Mouse (Mus musculus) heart, embryonic 11.5 days (tissue): ENCODE data around the gene Phtf1. TPM values are rescaled to one million over a fixed set of nuclear protein-coding genes. Genes with fewer than 3 reads are reported as not detected.

Source experiments
- ATAC-seq: fragments of 200-750 bp; cut with Nextera tagmentation; replicated peaks from 2 replicates; pipeline ENCODE4 v1.8.0; 2017; ENCODE audit warnings: moderate library complexity; ENCODE audit not compliant: insufficient number of reproducible peaks, low FRiP score, low TSS enrichment
- H3K27ac ChIP-seq: fragments of 300-500 bp; sonication (generic); 2 replicates; pipeline ENCODE4 v1.5.1; 2014; ENCODE audit warnings: mild to moderate bottlenecking, low read depth, low read length
- H3K27me3 ChIP-seq: fragments of 300-500 bp; sonication (generic); 2 replicates; pipeline ENCODE4 v1.6.1; 2014; ENCODE audit warnings: mild to moderate bottlenecking, low read length, mixed read lengths; ENCODE audit not compliant: control insufficient read depth, insufficient read depth
- H3K36me3 ChIP-seq: fragments of 300-500 bp; sonication (generic); 2 replicates; pipeline ENCODE4 v1.6.1; 2014; ENCODE audit warnings: mild to moderate bottlenecking, low read length, moderate library complexity, mixed read lengths; ENCODE audit not compliant: control insufficient read depth, insufficient read depth
- H3K4me1 ChIP-seq: fragments of 300-500 bp; sonication (generic); 2 replicates; pipeline ENCODE4 v1.6.1; 2014; ENCODE audit warnings: low read length; ENCODE audit not compliant: control insufficient read depth, insufficient read depth
- H3K4me2 ChIP-seq: fragments of 300-500 bp; sonication (generic); 2 replicates; pipeline ENCODE4 v1.6.1; 2014; ENCODE audit warnings: mild to moderate bottlenecking, moderate library complexity
- H3K4me3 ChIP-seq: fragments of 300-500 bp; sonication (generic); 2 replicates; pipeline ENCODE4 v1.5.1; 2014; ENCODE audit warnings: low read depth, low read length
- H3K9ac ChIP-seq: fragments of 300-500 bp; sonication (generic); 2 replicates; pipeline ENCODE4 v1.6.1; 2014; ENCODE audit warnings: mild to moderate bottlenecking, low read depth, low read length, moderate library complexity
- H3K9me3 ChIP-seq: fragments of 300-500 bp; sonication (generic); replicated peaks from 2 replicates; pipeline ENCODE4 v1.6.1; 2016; ENCODE audit warnings: low read length; ENCODE audit not compliant: control insufficient read depth
- WGBS: fragments of 180-500 bp; shearing (Covaris S2); extraction: QIAGEN DNeasy Blood & Tissue Kit; methylation state at CpG from one replicate; pipeline ENCODE4 v1.1.7; 2014; ENCODE audit not compliant: insufficient replicate concordance; 5-methylcytosine and 5-hydroxymethylcytosine counted together
- polyA plus RNA-seq: library from polyadenylated mRNA; unstranded; fragments of >200 nt; fragmentation: Nextera tagmentation; extraction: Ambion mirVana; gene quantifications from 2 replicates; pipeline ENCODE4 v1.2.1, GENCODE M21; 2014

Phtf1 gene
- polyA plus RNA-seq, 1 experiment from 2014 or later = 18.9 TPM

GRCm38 (mm10) chr3:104059001-104059622, 91.2 kb downstream of the Phtf1 start:
- Histone ChIP-seq H3K36me3 (0 out of 2 replicates have a peak, but pooled peaks cover 2% of the 10 kb centered on the region), H3K4me3 (no peak overlapping the region), H3K4me1 (0 out of 2 replicates have a peak, but pooled peaks cover 2% of the 10 kb centered on the region), H3K9me3 (no peaks in the 10 kb centered on the region), H3K4me2 (no peak overlapping the region), H3K9ac (no peak overlapping the region), H3K27ac (no peak overlapping the region), H3K27me3 (no peaks in the 10 kb centered on the region)
- ATAC-seq = no peak
- WGBS = 52% methylated on average over 6 of the region's 6 CpGs

GRCm38 (mm10) chr3:104069395-104069794, 101.5 kb downstream of the Phtf1 start:
- H3K4me3 ChIP-seq = no peak overlapping the region
- no peaks in the 10 kb centered on the region for H3K4me1 ChIP-seq
- no peaks in the 10 kb centered on the region for H3K9me3 ChIP-seq
- no peaks in the 10 kb centered on the region for H3K27me3 ChIP-seq
- no peak for ATAC-seq
- H3K36me3 ChIP-seq = 0 out of 2 replicates have a peak, but pooled peaks cover 2% of the 10 kb centered on the region
- H3K9ac ChIP-seq = no peak overlapping the region
- no peak overlapping the region for H3K4me2 ChIP-seq
- H3K27ac ChIP-seq = no peak overlapping the region

Other genes with a start within 250 kb of the Phtf1 start
- gene Olfml3, start 230.1 kb upstream of the Phtf1 start, polyA plus RNA-seq = 21.8 and 22.4 TPM in 2 replicates
- not detected in 2 replicates for gene Gm10964, start 228.7 kb upstream of the Phtf1 start, polyA plus RNA-seq
- gene Hipk1, start 176.5 kb upstream of the Phtf1 start, polyA plus RNA-seq = 12.2 and 12.7 TPM in 2 replicates
- gene Dclre1b, start 158.7 kb upstream of the Phtf1 start, polyA plus RNA-seq = 23.4 and 27.5 TPM in 2 replicates
- 17.5 and 20.4 TPM in 2 replicates for gene Ap4b1, start 158.6 kb upstream of the Phtf1 start, polyA plus RNA-seq
- gene Gm43064, start 158.5 kb upstream of the Phtf1 start, polyA plus RNA-seq = 0.18 and 0.19 TPM in 2 replicates
- 0.36 and 0.66 TPM in 2 replicates for gene Bcl2l15, start 135.5 kb upstream of the Phtf1 start, polyA plus RNA-seq
- gene Ptpn22, start 108.3 kb upstream of the Phtf1 start, polyA plus RNA-seq = 0.90 and 1.8 TPM in 2 replicates
- gene Rsbn1, start 54.0 kb upstream of the Phtf1 start, polyA plus RNA-seq = 7.6 and 7.9 TPM in 2 replicates